Mouse (Mus musculus) C2C12 (cell line): Measurements from ENCODE around the gene Cubn. TPM values are rescaled to one million over a fixed set of nuclear protein-coding genes. Genes with fewer than 3 reads are reported as not detected.

ENCODE experiments used
- H3K27me3 ChIP-seq: one replicate; pipeline ENCODE4 v1.6.1; 2011; ENCODE audit not compliant: control insufficient read depth, insufficient read depth, insufficient read length
- H3K36me3 ChIP-seq: one replicate; pipeline ENCODE4 v1.6.1; 2011; ENCODE audit not compliant: control insufficient read depth, insufficient read depth
- H3K4me3 ChIP-seq: one replicate; pipeline ENCODE4 v1.5.1; 2011; ENCODE audit warnings: mild to moderate bottlenecking, control low read depth; ENCODE audit not compliant: poor library complexity, insufficient read depth, severe bottlenecking
- H3K79me2 ChIP-seq: one replicate; pipeline ENCODE4 v1.6.1; 2011; ENCODE audit not compliant: control insufficient read depth, insufficient read depth
- H3K79me3 ChIP-seq: one replicate; pipeline ENCODE4 v1.6.1; 2011; ENCODE audit warnings: low read depth, control low read depth
- H3ac ChIP-seq: one replicate; pipeline ENCODE3; 2011; ENCODE audit warnings: low read depth; ENCODE audit not compliant: control insufficient read depth, insufficient read length
- CEBPB ChIP-seq: IDR thresholded peaks from one replicate; pipeline ENCODE4 v1.6.1; 2011; ENCODE audit warnings: low read depth, mild to moderate bottlenecking, control low read depth, moderate library complexity
- CTCF ChIP-seq: IDR thresholded peaks from one replicate; pipeline ENCODE4 v1.5.1; 2011; ENCODE audit not compliant: control insufficient read depth, insufficient read depth, insufficient read length
- FOSL1 ChIP-seq: IDR thresholded peaks from one replicate; pipeline ENCODE4 v1.8.0; 2011; ENCODE audit warnings: mild to moderate bottlenecking, low read length; ENCODE audit not compliant: poor library complexity, insufficient read depth, severe bottlenecking
- MAX ChIP-seq: IDR thresholded peaks from one replicate; pipeline ENCODE4 v1.6.1; 2011; ENCODE audit warnings: mild to moderate bottlenecking, control low read depth
- MYOD1 ChIP-seq: IDR thresholded peaks from one replicate; pipeline ENCODE4 v1.6.1; 2011; ENCODE audit warnings: low read depth; ENCODE audit not compliant: control insufficient read depth, insufficient read length
- MYOG ChIP-seq: IDR thresholded peaks from one replicate; pipeline ENCODE4 v1.6.1; 2011; ENCODE audit not compliant: control insufficient read depth, insufficient read length; ENCODE audit errors: extremely low read depth
- USF1 ChIP-seq: IDR thresholded peaks from one replicate; pipeline ENCODE4 v1.6.1; 2011; ENCODE audit warnings: low read depth, mild to moderate bottlenecking, control low read depth, moderate library complexity
- polyA plus RNA-seq: library from polyadenylated mRNA; unstranded; fragments of >200 nt; fragmentation: generic; extraction: Trizol; gene quantifications from one replicate; pipeline ENCODE4 v1.2.1, GENCODE M21; 2012; ENCODE audit warnings: missing spikeins

Gene Cubn
- polyA plus RNA-seq, 1 experiment, result 0.36 TPM

DNA sequence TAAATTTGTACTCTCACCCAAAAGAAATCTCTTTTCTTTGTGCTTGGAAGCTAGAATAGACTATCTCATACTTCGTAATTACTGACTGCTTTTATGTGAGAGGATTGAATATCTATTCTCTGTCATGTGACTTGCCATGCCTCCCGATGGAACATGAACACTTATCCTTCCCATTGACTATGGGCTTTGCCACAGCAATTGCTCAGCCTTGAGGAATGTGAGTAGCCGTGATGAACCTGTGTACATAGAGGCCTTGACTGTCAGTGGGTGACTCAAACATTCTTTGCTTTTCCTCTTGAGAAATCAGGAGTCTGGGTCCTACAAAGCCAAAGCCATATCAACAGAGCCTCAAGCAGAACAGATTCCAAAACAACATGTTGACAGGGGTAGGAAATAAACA lies 40.7 kb downstream of the Cubn start:
- Histone ChIP-seq H3K79me2 (no peaks in the 10 kb centered on the region), H3K4me3 (no peak overlapping the region), H3K36me3 (no peaks in the 10 kb centered on the region), H3K27me3 (no peaks in the 10 kb centered on the region), H3K79me3 (no peaks in the 10 kb centered on the region), H3ac (no peak overlapping the region)
- TF ChIP-seq USF1 (peak; percentile 98), MAX (peak; percentile 86), MYOG (no peak), MYOD1 (peak; percentile 34), FOSL1 (peak; percentile 49), CEBPB (peak; percentile 92), CTCF (no peak)

DNA sequence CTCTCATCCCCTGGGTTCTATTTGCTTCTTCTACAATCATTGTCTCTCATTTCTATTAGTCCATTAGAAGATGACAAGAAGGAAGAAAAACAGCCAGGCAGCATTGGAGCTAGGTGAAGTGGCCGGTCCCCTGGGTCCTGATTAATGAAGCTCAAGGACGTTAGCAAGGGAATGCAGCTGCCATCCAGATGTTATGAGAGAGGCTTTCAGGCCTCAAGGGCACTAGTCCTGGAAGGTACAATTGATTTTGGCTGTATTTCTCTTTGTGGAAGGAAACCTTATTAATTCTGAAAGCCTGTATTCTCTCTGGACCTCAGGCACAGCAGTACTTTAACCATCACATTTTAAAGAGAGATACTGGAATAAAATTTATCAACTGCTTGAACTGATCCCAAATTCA lies 41.1 kb downstream of the Cubn start:
- no peak overlapping the region for H3K4me3 ChIP-seq
- H3K79me2 ChIP-seq, result no peaks in the 10 kb centered on the region
- H3ac ChIP-seq, result peak overlapping the region; percentile 47
- no peaks in the 10 kb centered on the region for H3K36me3 ChIP-seq
- H3K27me3 ChIP-seq, result no peaks in the 10 kb centered on the region
- no peaks in the 10 kb centered on the region for H3K79me3 ChIP-seq
- peak; percentile 52 for TF ChIP-seq MYOD1
- no peak for TF ChIP-seq MYOG

DNA sequence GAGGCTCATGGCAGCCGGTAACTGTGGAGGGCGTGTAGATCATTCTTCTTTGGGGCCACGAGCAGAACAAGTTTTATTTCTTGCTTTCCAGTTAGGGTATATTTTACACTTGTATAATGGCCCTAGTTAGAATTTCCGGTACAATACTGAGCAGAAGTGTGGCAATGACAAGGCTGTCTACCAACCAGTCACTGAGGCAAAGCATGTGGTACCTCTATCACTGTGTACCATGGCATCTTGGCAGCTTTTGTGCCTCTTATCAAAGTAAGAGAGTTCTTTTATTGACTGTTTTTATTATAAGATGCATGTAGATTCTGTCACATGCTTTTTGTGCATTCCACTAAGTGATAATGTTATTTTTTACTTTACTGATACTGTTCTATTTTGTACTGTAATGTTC lies 46.5 kb downstream of the Cubn start:
- Histone ChIP-seq H3K4me3 (no peak overlapping the region), H3ac (no peak overlapping the region), H3K79me2 (no peaks in the 10 kb centered on the region), H3K79me3 (no peaks in the 10 kb centered on the region), H3K36me3 (no peaks in the 10 kb centered on the region), H3K27me3 (no peaks in the 10 kb centered on the region)
- TF ChIP-seq MAX (no peak), FOSL1 (no peak), MYOD1 (no peak), CEBPB (no peak), USF1 (no peak), MYOG (no peak), CTCF (no peak)

DNA sequence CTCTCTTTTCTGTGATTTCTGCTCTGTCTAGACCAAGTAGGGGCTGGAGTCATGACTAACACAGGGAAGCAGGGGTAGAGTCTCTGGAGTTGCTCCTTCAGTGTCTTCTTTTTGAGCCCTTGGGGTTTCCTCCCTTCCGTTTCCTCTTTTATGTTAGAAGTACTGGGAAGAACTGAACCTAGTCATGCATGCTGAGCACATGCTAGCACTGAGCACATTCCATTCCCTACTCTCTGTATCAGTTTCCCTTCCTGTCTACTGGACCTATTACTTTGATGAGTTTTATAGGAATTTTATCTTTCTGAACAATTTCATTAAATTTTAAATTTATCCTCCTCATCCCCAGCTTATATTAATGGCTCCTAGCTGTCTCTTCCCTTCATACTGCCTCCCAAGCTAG lies 52.6 kb downstream of the Cubn start:
- Histone ChIP-seq H3K36me3 (no peaks in the 10 kb centered on the region), H3K79me3 (no peaks in the 10 kb centered on the region), H3ac (no peak overlapping the region), H3K4me3 (no peak overlapping the region), H3K27me3 (no peaks in the 10 kb centered on the region), H3K79me2 (no peaks in the 10 kb centered on the region)
- no peak for TF ChIP-seq CTCF
- TF ChIP-seq CEBPB, result no peak
- TF ChIP-seq FOSL1, result no peak
- TF ChIP-seq MAX, result no peak
- no peak for TF ChIP-seq MYOD1
- no peak for TF ChIP-seq MYOG
- no peak for TF ChIP-seq USF1

DNA sequence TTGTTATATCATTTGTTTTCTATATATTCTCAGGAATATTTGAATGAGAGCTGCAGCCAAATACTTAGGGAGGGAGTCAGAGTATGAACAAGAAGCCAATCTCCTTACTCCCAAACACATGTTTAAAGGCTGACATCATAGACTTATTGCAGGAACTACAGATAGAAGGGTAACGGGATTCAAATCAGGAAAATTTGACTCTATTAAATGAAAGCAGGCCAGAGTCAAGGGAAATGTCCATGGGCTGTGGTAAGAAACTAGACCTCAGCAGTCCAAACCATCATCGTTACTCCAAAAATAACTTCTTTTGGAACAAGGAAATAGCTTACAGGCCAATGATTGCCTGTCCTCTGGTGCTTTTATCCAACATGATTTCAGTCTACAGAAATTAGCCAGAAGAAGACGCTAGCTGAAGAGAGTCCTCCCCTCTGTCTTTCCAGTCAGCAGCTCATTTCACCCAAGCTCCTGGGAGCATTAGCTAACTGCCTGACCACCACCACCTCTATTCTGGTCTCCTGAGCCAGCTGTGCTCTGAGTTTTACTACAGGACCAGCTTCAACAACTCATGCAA lies 53.3 kb downstream of the Cubn start:
- Histone ChIP-seq H3K4me3 (no peak overlapping the region), H3K27me3 (no peaks in the 10 kb centered on the region), H3K79me2 (no peaks in the 10 kb centered on the region), H3ac (no peak overlapping the region), H3K36me3 (no peaks in the 10 kb centered on the region), H3K79me3 (no peaks in the 10 kb centered on the region)
- no peak for TF ChIP-seq CTCF
- TF ChIP-seq MYOD1, result no peak
- TF ChIP-seq CEBPB, result no peak
- no peak for TF ChIP-seq MYOG
- TF ChIP-seq USF1, result no peak
- TF ChIP-seq MAX, result no peak

DNA sequence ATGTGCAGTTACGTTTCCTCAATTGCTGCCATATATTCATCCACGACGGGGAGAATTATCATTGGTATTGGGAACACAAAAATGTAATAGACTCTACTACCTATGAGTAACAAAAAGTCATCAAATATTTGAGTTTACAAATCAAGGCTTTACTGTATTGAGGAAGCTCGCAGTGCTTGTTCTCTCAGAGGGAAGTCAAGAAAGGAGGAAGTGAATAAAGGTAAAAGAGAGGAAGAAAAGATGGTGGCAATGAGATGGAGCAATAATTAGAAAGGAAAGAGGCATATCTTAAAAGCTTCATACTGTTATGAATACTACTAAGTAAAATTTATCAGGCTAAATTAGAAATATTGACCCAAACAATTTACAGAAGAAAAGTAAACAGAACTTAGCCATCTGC lies 59.6 kb downstream of the Cubn start:
- no peaks in the 10 kb centered on the region for H3K79me3 ChIP-seq
- no peaks in the 10 kb centered on the region for H3K79me2 ChIP-seq
- H3K36me3 ChIP-seq, result no peaks in the 10 kb centered on the region
- no peaks in the 10 kb centered on the region for H3K27me3 ChIP-seq
- TF ChIP-seq MYOG, result no peak
- TF ChIP-seq CEBPB, result no peak
- no peak for TF ChIP-seq MYOD1
- TF ChIP-seq USF1, result no peak
- TF ChIP-seq CTCF, result no peak
- TF ChIP-seq MAX, result no peak
- no peak for TF ChIP-seq FOSL1
- H3ac ChIP-seq, result no peak overlapping the region
- no peak overlapping the region for H3K4me3 ChIP-seq
